Mouse (Mus musculus): Measurements from ENCODE around the gene Anxa3.

The Anxa3 gene

DNA sequence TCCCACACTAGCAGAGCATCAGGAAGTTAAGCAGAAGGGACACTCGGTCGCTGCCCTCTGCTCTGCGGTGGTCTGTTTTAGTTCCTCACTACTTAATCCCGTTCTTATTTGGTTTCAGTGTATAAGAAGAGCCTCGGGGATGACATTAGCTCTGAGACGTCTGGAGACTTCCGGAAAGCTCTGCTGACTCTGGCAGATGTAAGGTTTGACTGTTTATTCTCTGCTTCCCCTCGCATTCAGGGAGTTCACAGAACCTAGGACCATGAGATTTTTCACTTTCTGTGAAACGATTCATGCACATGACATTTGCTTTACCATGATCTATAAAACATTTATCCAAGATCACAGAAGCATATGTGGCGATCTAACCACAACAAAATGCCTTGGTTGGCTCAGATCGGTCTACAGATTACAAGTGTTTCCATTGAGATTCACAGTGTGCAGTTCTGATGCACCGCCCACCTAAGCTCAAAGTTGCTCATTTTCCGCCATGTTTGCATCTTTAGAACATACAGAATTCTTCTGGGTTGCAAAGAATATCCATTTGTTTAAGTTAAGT is 31.7 kb downstream of the Anxa3 start:
- in situ Hi-C loops (cut with MboI; ENCODE audit: low pct_unique_long_range_greater_than_20kb in 1 of 2, low sequenced_read_pairs in 2 of 2, unreplicated experiment in 1 of 2), result no loop called here

GRCm38 (mm10) chr5:96827176-96827575 is 34.0 kb downstream of the Anxa3 start:
- in situ Hi-C loops (cut with MboI; ENCODE audit: low pct_unique_long_range_greater_than_20kb in 1 of 2, low sequenced_read_pairs in 2 of 2, unreplicated experiment in 1 of 2), result no loop called here

DNA sequence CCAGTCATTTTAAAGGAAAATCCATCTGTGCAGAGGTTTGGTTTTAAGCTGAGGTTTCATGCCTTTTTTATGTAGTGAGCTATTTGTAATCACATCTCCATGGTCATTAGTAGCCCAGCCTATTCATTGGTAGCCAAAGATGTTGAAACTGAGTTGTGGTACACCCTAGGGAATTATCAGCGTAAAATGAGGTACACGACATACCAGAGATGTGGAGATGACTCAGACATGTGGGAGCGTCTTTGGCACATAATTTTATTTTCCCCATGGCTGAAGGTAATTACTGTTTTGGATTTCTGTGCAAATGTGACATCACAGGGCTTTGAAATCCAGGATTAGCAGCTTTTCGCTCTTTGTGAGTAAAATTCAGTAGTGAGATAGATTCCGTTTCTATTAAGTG is 41.2 kb downstream of the Anxa3 start:
- in situ Hi-C loops (cut with MboI; ENCODE audit: low pct_unique_long_range_greater_than_20kb in 1 of 2, low sequenced_read_pairs in 2 of 2, unreplicated experiment in 1 of 2), result no loop called here

DNA sequence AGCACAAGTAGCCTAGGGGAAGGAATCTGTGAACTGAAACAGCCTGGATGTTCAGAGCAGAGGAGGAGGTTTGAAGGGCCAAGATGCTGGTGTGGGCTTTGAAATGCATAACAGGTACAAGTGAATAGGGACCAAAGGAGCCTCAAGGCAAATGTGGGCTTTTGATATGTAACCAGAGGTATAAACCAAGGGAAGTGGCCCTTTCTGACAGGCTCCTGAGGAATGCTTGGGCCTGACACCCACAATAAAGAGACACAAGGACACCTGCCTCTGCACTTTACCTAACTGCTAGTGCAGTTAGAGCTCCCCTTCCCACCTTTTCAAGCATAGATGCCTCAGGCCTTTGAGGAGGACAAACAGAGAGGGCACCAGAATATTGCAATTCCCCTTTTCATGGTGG is 54.8 kb downstream of the Anxa3 start:
- in situ Hi-C loops (cut with MboI; ENCODE audit: low pct_unique_long_range_greater_than_20kb in 1 of 2, low sequenced_read_pairs in 2 of 2, unreplicated experiment in 1 of 2), result no loop called here

- in situ Hi-C loops (cut with MboI; ENCODE audit: low pct_unique_long_range_greater_than_20kb in 1 of 2, low sequenced_read_pairs in 2 of 2, unreplicated experiment in 1 of 2), result no loop called here
These were observed 55.2 kb downstream of the Anxa3 start for GRCm38 (mm10) chr5:96848386-96848785.

DNA sequence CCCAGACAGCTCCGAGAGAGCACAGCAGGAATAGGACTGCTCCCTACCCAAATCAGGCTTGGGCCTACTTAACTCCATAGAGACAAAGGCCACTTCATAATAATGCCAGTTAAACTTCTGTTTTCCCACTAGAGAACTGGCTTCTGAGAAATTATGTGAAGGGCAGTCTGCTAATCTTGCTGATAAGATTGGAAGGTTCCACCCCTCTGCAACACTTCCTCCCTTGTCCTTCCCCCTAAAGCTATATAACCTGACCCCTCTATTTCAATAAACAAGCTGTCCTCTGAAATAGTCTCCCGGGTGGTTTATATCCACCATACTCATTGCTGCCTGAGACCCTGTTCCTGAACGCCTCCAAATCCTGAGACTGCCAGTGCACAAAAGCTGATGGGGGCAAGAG is 56.1 kb downstream of the Anxa3 start:
- in situ Hi-C loops (cut with MboI; ENCODE audit: low pct_unique_long_range_greater_than_20kb in 1 of 2, low sequenced_read_pairs in 2 of 2, unreplicated experiment in 1 of 2), result no loop called here

GRCm38 (mm10) chr5:96853451-96853850 is 60.3 kb downstream of the Anxa3 start:
- in situ Hi-C loops (cut with MboI; ENCODE audit: low pct_unique_long_range_greater_than_20kb in 1 of 2, low sequenced_read_pairs in 2 of 2, unreplicated experiment in 1 of 2), result no loop called here

DNA sequence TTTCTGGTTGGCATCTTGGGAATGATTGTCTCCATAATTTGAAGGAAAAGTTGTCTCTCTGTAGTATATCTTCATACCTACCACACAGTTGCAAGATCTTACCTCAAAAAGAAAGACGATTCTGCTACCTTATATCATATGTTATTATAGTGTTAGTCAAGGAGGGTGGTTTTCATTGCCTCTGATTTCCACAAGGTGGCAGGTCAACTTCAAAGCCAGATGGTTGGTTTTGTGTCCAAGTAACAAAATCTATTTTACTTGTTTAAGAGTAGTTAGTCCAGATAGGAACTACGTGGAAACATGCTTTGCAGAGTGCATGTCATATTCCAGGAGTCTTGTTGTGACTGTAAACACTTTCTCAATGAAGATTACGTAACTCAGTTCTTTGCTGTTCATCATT is 61.2 kb downstream of the Anxa3 start:
- in situ Hi-C loops (cut with MboI; ENCODE audit: low pct_unique_long_range_greater_than_20kb in 1 of 2, low sequenced_read_pairs in 2 of 2, unreplicated experiment in 1 of 2), result no loop called here

GRCm38 (mm10) chr5:96859938-96860337 is 66.8 kb downstream of the Anxa3 start:
- in situ Hi-C loops (cut with MboI; ENCODE audit: low pct_unique_long_range_greater_than_20kb in 1 of 2, low sequenced_read_pairs in 2 of 2, unreplicated experiment in 1 of 2), result no loop called here

GRCm38 (mm10) chr5:96867171-96867570 is 74.0 kb downstream of the Anxa3 start:
- in situ Hi-C loops (cut with MboI; ENCODE audit: low pct_unique_long_range_greater_than_20kb in 1 of 2, low sequenced_read_pairs in 2 of 2, unreplicated experiment in 1 of 2), result no loop called here

GRCm38 (mm10) chr5:96868893-96869292 is 75.8 kb downstream of the Anxa3 start:
- in situ Hi-C loops (cut with MboI; ENCODE audit: low pct_unique_long_range_greater_than_20kb in 1 of 2, low sequenced_read_pairs in 2 of 2, unreplicated experiment in 1 of 2), result no loop called here

GRCm38 (mm10) chr5:96870996-96871395 is 77.9 kb downstream of the Anxa3 start:
- in situ Hi-C loops (cut with MboI; ENCODE audit: low pct_unique_long_range_greater_than_20kb in 1 of 2, low sequenced_read_pairs in 2 of 2, unreplicated experiment in 1 of 2), result loop anchor here in 1 of 2 experiments (10.0 kb wide), 1 partner anchor 184 kb away; no protein-coding TSS in a partner anchor

DNA sequence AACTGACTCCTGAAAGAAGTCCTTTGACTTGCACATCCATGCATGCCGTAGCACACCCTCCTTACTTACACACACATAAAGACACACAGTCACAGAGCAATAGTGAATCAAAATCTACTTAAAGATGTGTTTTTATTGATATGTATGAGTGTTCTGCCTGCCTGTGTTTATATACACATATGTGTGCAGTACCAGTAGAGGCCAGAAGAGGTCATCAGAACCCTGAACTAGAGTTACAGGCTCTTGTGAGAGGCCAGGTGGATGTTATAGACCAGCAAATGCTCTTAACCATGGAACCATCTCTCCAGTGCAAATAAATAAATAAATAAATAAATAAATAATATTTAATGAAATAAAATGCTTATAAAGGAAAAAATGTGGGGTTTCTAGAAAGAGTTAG is 85.0 kb downstream of the Anxa3 start:
- in situ Hi-C loops (cut with MboI; ENCODE audit: low pct_unique_long_range_greater_than_20kb in 1 of 2, low sequenced_read_pairs in 2 of 2, unreplicated experiment in 1 of 2), result loop anchor here in 1 of 2 experiments (10.0 kb wide), 1 partner anchor 177 kb away; no protein-coding TSS in a partner anchor

GRCm38 (mm10) chr5:96878851-96879540 is 85.9 kb downstream of the Anxa3 start:
- in situ Hi-C loops (cut with MboI; ENCODE audit: low pct_unique_long_range_greater_than_20kb in 1 of 2, low sequenced_read_pairs in 2 of 2, unreplicated experiment in 1 of 2), result loop anchor here in 1 of 2 experiments (10.0 kb wide), 1 partner anchor 176 kb away; no protein-coding TSS in a partner anchor

DNA sequence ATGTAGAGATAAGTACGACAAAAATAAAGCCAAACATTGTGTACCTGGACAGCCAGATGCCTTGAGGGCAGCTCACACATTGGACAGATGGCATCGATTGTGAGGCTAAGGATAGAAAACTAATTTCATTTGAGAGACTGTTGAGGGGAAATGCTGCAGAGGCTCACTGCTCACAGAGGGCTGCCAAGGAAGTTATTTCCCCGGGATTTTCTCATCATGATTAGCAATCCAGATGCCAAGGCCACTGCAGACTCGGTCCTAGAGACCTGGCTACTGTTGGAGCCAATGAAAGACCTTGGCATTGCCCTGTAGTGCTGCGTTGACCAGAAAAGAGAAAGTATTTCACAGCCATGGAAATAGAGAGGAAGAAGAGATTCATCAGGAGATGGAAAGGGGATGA is 87.1 kb downstream of the Anxa3 start:
- in situ Hi-C loops (cut with MboI; ENCODE audit: low pct_unique_long_range_greater_than_20kb in 1 of 2, low sequenced_read_pairs in 2 of 2, unreplicated experiment in 1 of 2), result loop anchor here in 1 of 2 experiments (5.0 kb wide), 1 partner anchor 177 kb away; no protein-coding TSS in a partner anchor

- in situ Hi-C loops (cut with MboI; ENCODE audit: low pct_unique_long_range_greater_than_20kb in 1 of 2, low sequenced_read_pairs in 2 of 2, unreplicated experiment in 1 of 2), result loop anchor here in 1 of 2 experiments (5.0 kb wide), 1 partner anchor 176 kb away; no protein-coding TSS in a partner anchor
These were observed 88.0 kb downstream of the Anxa3 start for GRCm38 (mm10) chr5:96881118-96881517.

DNA sequence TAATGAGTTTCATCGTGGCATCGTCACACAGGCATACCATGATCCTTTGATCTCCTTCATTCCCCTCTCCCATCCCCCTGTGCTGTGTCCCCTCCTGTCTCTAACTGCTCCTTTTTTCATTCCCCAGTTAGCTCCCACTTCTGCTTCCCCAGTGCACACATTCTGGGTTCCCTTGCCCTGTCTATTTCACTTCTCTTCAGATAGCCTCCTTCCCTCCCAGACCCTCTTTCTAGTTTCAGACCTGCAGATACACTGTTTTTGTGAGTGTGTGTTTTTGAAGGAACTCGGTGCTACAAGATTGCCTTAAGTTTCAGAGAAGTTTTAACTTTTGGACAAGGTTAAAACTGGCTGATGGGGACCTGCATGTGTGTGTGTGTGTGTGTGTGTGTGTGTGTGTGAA is 88.5 kb downstream of the Anxa3 start:
- in situ Hi-C loops (cut with MboI; ENCODE audit: low pct_unique_long_range_greater_than_20kb in 1 of 2, low sequenced_read_pairs in 2 of 2, unreplicated experiment in 1 of 2), result loop anchor here in 1 of 2 experiments (5.0 kb wide), 1 partner anchor 176 kb away; no protein-coding TSS in a partner anchor

- in situ Hi-C loops (cut with MboI; ENCODE audit: low pct_unique_long_range_greater_than_20kb in 1 of 2, low sequenced_read_pairs in 2 of 2, unreplicated experiment in 1 of 2), result no loop called here
These were observed 92.1 kb downstream of the Anxa3 start for GRCm38 (mm10) chr5:96885202-96885601.

- in situ Hi-C loops (cut with MboI; ENCODE audit: low pct_unique_long_range_greater_than_20kb in 1 of 2, low sequenced_read_pairs in 2 of 2, unreplicated experiment in 1 of 2), result no loop called here
These were observed 95.3 kb downstream of the Anxa3 start for GRCm38 (mm10) chr5:96888396-96888795.

GRCm38 (mm10) chr5:96890367-96890766 is 97.2 kb downstream of the Anxa3 start:
- in situ Hi-C loops (cut with MboI; ENCODE audit: low pct_unique_long_range_greater_than_20kb in 1 of 2, low sequenced_read_pairs in 2 of 2, unreplicated experiment in 1 of 2), result no loop called here

Data from mouse embryonic stem cell (cell line).